Mouse (Mus musculus): ENCODE measurements at regions not wholly inside any gene's neighbourhood (a gene's known extent, or its start where the extent isn't known, plus 50 kb on each side); places are given as distances from the start of the nearest gene placed in this dataset.

DNA sequence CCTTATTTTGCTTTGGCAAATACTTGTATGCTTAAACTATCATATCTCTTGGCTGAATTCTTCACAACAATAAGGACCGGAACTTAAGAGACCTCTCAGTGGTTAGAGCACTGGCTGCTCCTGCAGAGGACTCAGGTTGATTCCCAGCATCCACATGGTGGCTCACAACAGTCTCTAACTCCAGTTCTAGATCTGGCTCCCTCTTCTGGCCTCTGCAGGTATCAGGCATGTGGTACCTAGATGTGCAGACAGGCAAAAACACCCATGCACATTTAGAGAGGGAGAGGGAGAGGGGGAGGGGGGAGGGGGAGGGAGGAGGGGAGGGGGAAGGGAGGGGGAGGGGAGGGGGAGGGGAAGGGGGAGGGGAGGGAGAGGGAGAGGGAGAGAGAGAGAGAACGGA, 80.0 kb upstream of the Sfswap start:
- Histone ChIP-seq H3K79me2 (ENCODE audit: control insufficient read depth, insufficient read depth) (no peaks in the 10 kb centered on the region), H3K36me3 (ENCODE audit: control insufficient read depth, insufficient read depth) (no peaks in the 10 kb centered on the region), H3K27me3 (ENCODE audit: control insufficient read depth, insufficient read depth, insufficient read length) (peaks cover 3% of the 10 kb centered on the region), H3K4me3 (no peak overlapping the region), H3K4me2 (ENCODE audit: low read depth) (no peak overlapping the region), H3ac (ENCODE audit: control insufficient read depth, insufficient read length) (no peak overlapping the region)
- TF ChIP-seq POLR2A (IDR thresholded peaks at IDR 0.05; ENCODE audit: insufficient read length, low read depth) (no peak), USF1 (IDR thresholded peaks at IDR 0.05; ENCODE audit: low read depth) (no peak), TCF3 (IDR thresholded peaks at IDR 0.05; ENCODE audit: insufficient read length, low read depth) (no peak), SRF (IDR thresholded peaks at IDR 0.05; ENCODE audit: control insufficient read depth, insufficient read length, low read depth) (no peak), MYOG (IDR thresholded peaks at IDR 0.05; ENCODE audit: control insufficient read depth in 1 of 3, insufficient read depth in 1 of 3, insufficient read length in 2 of 3, low read depth in 2 of 3) (no peak), MAX (IDR thresholded peaks at IDR 0.05; ENCODE audit: low read depth) (no peak), CEBPB (IDR thresholded peaks at IDR 0.05; ENCODE audit: insufficient read depth, poor library complexity, severe bottlenecking) (no peak), REST (IDR thresholded peaks at IDR 0.05; ENCODE audit: insufficient read depth, insufficient read length) (no peak), E2F4 (IDR thresholded peaks at IDR 0.05; ENCODE audit: insufficient read depth) (no peak), MYOD1 (IDR thresholded peaks at IDR 0.05; ENCODE audit: control insufficient read depth in 1 of 3, insufficient read length in 2 of 3, low read depth in 2 of 3) (no peak), POLR2AphosphoS2 (IDR thresholded peaks at IDR 0.05; ENCODE audit: insufficient read length, low read depth) (no peak), TCF12 (IDR thresholded peaks at IDR 0.05; ENCODE audit: insufficient read depth, poor library complexity, severe bottlenecking) (no peak)

DNA sequence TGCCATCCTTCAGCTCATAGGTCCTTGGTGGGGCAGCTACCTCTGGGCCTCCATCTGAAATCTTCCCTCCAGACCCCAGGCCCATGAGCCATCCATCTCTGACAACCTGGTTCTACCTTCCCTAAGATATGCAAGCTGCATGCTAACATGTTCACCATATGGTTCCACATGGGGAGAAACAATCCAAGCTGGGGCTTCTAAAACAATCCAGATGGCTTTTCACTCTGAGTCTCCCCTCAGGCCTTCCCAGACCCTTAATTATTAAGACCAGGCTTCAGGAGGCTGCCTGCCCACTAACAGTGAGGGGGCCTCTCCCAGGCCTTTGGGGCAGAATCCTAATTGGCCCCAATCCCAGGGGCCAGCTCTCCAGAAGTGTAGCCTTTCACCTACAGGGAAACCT, 71.1 kb upstream of the Sfswap start:
- H3K4me2 ChIP-seq (ENCODE audit: low read depth), result no peak overlapping the region
- TF ChIP-seq MYOD1 (IDR thresholded peaks at IDR 0.05; ENCODE audit: control insufficient read depth in 1 of 3, insufficient read length in 2 of 3, low read depth in 2 of 3) (no peak), E2F4 (IDR thresholded peaks at IDR 0.05; ENCODE audit: insufficient read depth) (no peak), POLR2A (IDR thresholded peaks at IDR 0.05; ENCODE audit: insufficient read length, low read depth) (no peak), POLR2AphosphoS2 (IDR thresholded peaks at IDR 0.05; ENCODE audit: insufficient read length, low read depth) (no peak), REST (IDR thresholded peaks at IDR 0.05; ENCODE audit: insufficient read depth, insufficient read length) (no peak), CEBPB (IDR thresholded peaks at IDR 0.05; ENCODE audit: insufficient read depth, poor library complexity, severe bottlenecking) (no peak), MAX (IDR thresholded peaks at IDR 0.05; ENCODE audit: low read depth) (no peak), USF1 (IDR thresholded peaks at IDR 0.05; ENCODE audit: low read depth) (no peak), TCF12 (IDR thresholded peaks at IDR 0.05; ENCODE audit: insufficient read depth, poor library complexity, severe bottlenecking) (no peak), SRF (IDR thresholded peaks at IDR 0.05; ENCODE audit: control insufficient read depth, insufficient read length, low read depth) (no peak), MYOG (IDR thresholded peaks at IDR 0.05; ENCODE audit: control insufficient read depth in 1 of 3, insufficient read depth in 1 of 3, insufficient read length in 2 of 3, low read depth in 2 of 3) (no peak), TCF3 (IDR thresholded peaks at IDR 0.05; ENCODE audit: insufficient read length, low read depth) (no peak)

DNA sequence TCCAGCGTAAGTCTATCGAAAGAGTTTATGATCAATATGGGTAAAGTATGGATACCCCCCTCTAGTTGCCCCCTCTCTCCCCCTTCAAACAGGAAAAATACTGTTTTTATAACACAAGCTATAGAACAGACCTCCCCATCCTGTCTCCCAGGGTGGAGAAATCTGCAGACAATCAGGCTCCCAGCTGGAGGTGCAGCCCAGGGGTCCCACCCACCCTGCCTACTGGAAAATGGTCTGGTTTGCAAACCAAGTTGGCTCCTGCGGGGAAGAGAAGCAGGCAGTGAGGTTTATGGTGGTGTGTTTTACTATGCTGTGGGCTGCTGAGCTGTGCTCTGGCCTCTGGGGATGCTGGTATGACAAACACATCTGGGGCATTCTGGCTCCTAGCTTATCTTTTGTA, 70.7 kb upstream of the Sfswap start:
- Histone ChIP-seq H3K4me2 (ENCODE audit: low read depth) (no peak overlapping the region), H3K27me3 (ENCODE audit: control insufficient read depth, insufficient read depth, insufficient read length) (peaks cover 12% of the 10 kb centered on the region), H3K4me3 (no peak overlapping the region), H3K79me2 (ENCODE audit: control insufficient read depth, insufficient read depth) (no peaks in the 10 kb centered on the region), H3ac (ENCODE audit: control insufficient read depth, insufficient read length) (no peak overlapping the region), H3K36me3 (ENCODE audit: control insufficient read depth, insufficient read depth) (no peaks in the 10 kb centered on the region)
- no peak for TF ChIP-seq CEBPB (IDR thresholded peaks at IDR 0.05; ENCODE audit: insufficient read depth, poor library complexity, severe bottlenecking)
- no peak for TF ChIP-seq TCF12 (IDR thresholded peaks at IDR 0.05; ENCODE audit: insufficient read depth, poor library complexity, severe bottlenecking)
- TF ChIP-seq TCF3 (IDR thresholded peaks at IDR 0.05; ENCODE audit: insufficient read length, low read depth), result no peak
- no peak for TF ChIP-seq MAX (IDR thresholded peaks at IDR 0.05; ENCODE audit: low read depth)
- no peak for TF ChIP-seq REST (IDR thresholded peaks at IDR 0.05; ENCODE audit: insufficient read depth, insufficient read length)
- no peak for TF ChIP-seq USF1 (IDR thresholded peaks at IDR 0.05; ENCODE audit: low read depth)
- TF ChIP-seq MYOG (IDR thresholded peaks at IDR 0.05; ENCODE audit: control insufficient read depth in 1 of 3, insufficient read depth in 1 of 3, insufficient read length in 2 of 3, low read depth in 2 of 3), result no peak
- no peak for TF ChIP-seq POLR2AphosphoS2 (IDR thresholded peaks at IDR 0.05; ENCODE audit: insufficient read length, low read depth)
- no peak for TF ChIP-seq SRF (IDR thresholded peaks at IDR 0.05; ENCODE audit: control insufficient read depth, insufficient read length, low read depth)
- TF ChIP-seq POLR2A (IDR thresholded peaks at IDR 0.05; ENCODE audit: insufficient read length, low read depth), result no peak
- TF ChIP-seq E2F4 (IDR thresholded peaks at IDR 0.05; ENCODE audit: insufficient read depth), result no peak
- TF ChIP-seq MYOD1 (IDR thresholded peaks at IDR 0.05; ENCODE audit: control insufficient read depth in 1 of 3, insufficient read length in 2 of 3, low read depth in 2 of 3), result no peak

More for the DNA sequence above, 71.1 kb upstream of the Sfswap start:
- Histone ChIP-seq H3K79me2 (ENCODE audit: control insufficient read depth, insufficient read depth) (no peaks in the 10 kb centered on the region), H3K27me3 (ENCODE audit: control insufficient read depth, insufficient read depth, insufficient read length) (peaks cover 12% of the 10 kb centered on the region), H3K4me3 (no peak overlapping the region), H3K36me3 (ENCODE audit: control insufficient read depth, insufficient read depth) (no peaks in the 10 kb centered on the region), H3ac (ENCODE audit: control insufficient read depth, insufficient read length) (no peak overlapping the region)

DNA sequence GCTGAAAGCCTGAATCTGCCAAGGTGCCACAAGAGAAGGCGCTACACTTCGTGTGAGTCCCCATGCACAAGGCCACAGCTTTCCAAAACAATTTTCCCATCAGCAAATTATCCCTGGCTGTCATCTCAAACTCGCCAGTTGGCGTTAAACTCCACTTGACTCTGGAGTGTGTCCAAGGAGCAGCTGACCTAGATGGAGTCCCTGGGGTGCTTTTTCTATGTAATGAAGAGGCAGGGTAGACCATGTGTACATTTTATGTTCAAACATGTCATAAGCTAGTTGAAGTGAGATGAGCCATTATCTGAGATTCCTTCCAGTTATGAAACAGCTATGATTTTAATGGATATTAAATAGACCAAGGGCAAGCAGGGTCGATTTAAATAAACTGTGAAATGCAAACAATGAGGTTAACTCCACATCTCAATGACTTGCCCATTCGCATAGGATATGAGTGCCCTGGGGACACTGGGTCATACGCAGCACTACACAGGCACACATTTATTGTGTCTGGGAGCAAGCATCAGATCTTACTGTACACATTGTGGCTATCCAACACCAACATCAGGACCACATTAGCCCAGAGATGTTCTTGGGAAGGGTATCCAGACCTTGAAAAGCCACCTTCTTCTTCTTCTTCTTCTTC, 51.0 kb upstream of the Sfswap start:
- Histone ChIP-seq H3K79me2 (ENCODE audit: control insufficient read depth, insufficient read depth) (no peaks in the 10 kb centered on the region), H3K4me2 (ENCODE audit: low read depth) (no peak overlapping the region), H3K27me3 (ENCODE audit: control insufficient read depth, insufficient read depth, insufficient read length) (peaks cover 10% of the 10 kb centered on the region), H3ac (ENCODE audit: control insufficient read depth, insufficient read length) (no peak overlapping the region), H3K36me3 (ENCODE audit: control insufficient read depth, insufficient read depth) (no peaks in the 10 kb centered on the region), H3K4me3 (no peak overlapping the region)
- TF ChIP-seq MAX (IDR thresholded peaks at IDR 0.05; ENCODE audit: low read depth) (no peak), REST (IDR thresholded peaks at IDR 0.05; ENCODE audit: insufficient read depth, insufficient read length) (no peak), MYOD1 (IDR thresholded peaks at IDR 0.05; ENCODE audit: control insufficient read depth in 1 of 3, insufficient read length in 2 of 3, low read depth in 2 of 3) (no peak), CEBPB (IDR thresholded peaks at IDR 0.05; ENCODE audit: insufficient read depth, poor library complexity, severe bottlenecking) (no peak), POLR2A (IDR thresholded peaks at IDR 0.05; ENCODE audit: insufficient read length, low read depth) (no peak), TCF12 (IDR thresholded peaks at IDR 0.05; ENCODE audit: insufficient read depth, poor library complexity, severe bottlenecking) (no peak), MYOG (IDR thresholded peaks at IDR 0.05; ENCODE audit: control insufficient read depth in 1 of 3, insufficient read depth in 1 of 3, insufficient read length in 2 of 3, low read depth in 2 of 3) (no peak), E2F4 (IDR thresholded peaks at IDR 0.05; ENCODE audit: insufficient read depth) (no peak)
